Mouse (Mus musculus) heart, postnatal 0 days (tissue): ENCODE data around the gene Gm9837. TPM values are rescaled to one million over a fixed set of nuclear protein-coding genes. Genes with fewer than 3 reads are reported as not detected.

Source experiments
- ATAC-seq: fragments of 200-750 bp; cut with Nextera tagmentation; 2 replicates; pipeline ENCODE4 v1.8.0; 2017; ENCODE audit warnings: low read depth, moderate number of reproducible peaks, moderate library complexity; ENCODE audit not compliant: insufficient read depth
- DNase-seq: peaks from one replicate; pipeline ENCODE4 v3.0.0-alpha.2; 2016; ENCODE audit warnings: low spot score
- H3K27ac ChIP-seq: fragments of 300-500 bp; sonication (generic); 2 replicates; pipeline ENCODE4 v1.5.1; 2014; ENCODE audit warnings: low read depth, mild to moderate bottlenecking
- H3K27me3 ChIP-seq: fragments of 300-500 bp; sonication (generic); 2 replicates; pipeline ENCODE4 v1.6.1; 2014; ENCODE audit warnings: low read length, mixed read lengths; ENCODE audit not compliant: control insufficient read depth, insufficient read depth
- H3K36me3 ChIP-seq: fragments of 300-500 bp; sonication (generic); replicated peaks from 2 replicates; pipeline ENCODE4 v1.6.1; 2014; ENCODE audit warnings: low read length, mixed read lengths; ENCODE audit not compliant: control insufficient read depth, insufficient read depth
- H3K4me1 ChIP-seq: fragments of 300-500 bp; sonication (generic); 2 replicates; pipeline ENCODE4 v1.6.1; 2014; ENCODE audit warnings: antibody characterized with exemption; ENCODE audit not compliant: control insufficient read depth, insufficient read depth
- H3K4me2 ChIP-seq: fragments of 300-500 bp; sonication (generic); 2 replicates; pipeline ENCODE4 v1.6.1; 2014; ENCODE audit warnings: low read depth, mild to moderate bottlenecking, low read length, moderate library complexity
- H3K4me3 ChIP-seq: fragments of 300-500 bp; sonication (generic); 2 replicates; pipeline ENCODE4 v1.5.1; 2014; ENCODE audit warnings: low read depth, low read length
- H3K9ac ChIP-seq: fragments of 300-500 bp; sonication (generic); replicated peaks from 2 replicates; pipeline ENCODE4 v1.6.1; 2014; ENCODE audit warnings: low read depth, low read length, mixed read lengths
- H3K9me3 ChIP-seq: fragments of 300-500 bp; sonication (generic); replicated peaks from 2 replicates; pipeline ENCODE4 v1.6.1; 2016; ENCODE audit warnings: low read length; ENCODE audit not compliant: control insufficient read depth
- CTCF ChIP-seq: IDR thresholded peaks from 2 replicates; pipeline ENCODE4 v1.5.1; 2016; ENCODE audit warnings: antibody characterized with exemption, control low read depth, low read depth
- EP300 ChIP-seq: IDR thresholded peaks from 2 replicates; pipeline ENCODE4 v1.6.1; 2016; ENCODE audit warnings: antibody characterized with exemption, low read depth
- WGBS: fragments of 180-500 bp; shearing (Covaris S2); extraction: QIAGEN DNeasy Blood & Tissue Kit; methylation state at CpG from one replicate; pipeline ENCODE4 v1.1.7; 2014; 5-methylcytosine and 5-hydroxymethylcytosine counted together
- polyA plus RNA-seq: library from polyadenylated mRNA; unstranded; fragments of >200 nt; fragmentation: Nextera tagmentation; extraction: Ambion mirVana; gene quantifications from 2 replicates; pipeline ENCODE4 v1.2.1, GENCODE M21; 2015
- total RNA-seq: library from RNA; depleted of rRNA; stranded (reverse); fragments of >200 nt; gene quantifications from 2 replicates; pipeline ENCODE4 v1.2.3, GENCODE M21; 2014; ENCODE audit warnings: low replicate concordance

Gm9837 gene
- total and polyA plus RNA-seq, 2 experiments from 2014 or later = not detected

- TF ChIP-seq EP300 (no peak), CTCF (no peak)
- no peak overlapping the region for H3K9ac ChIP-seq
- H3K27me3 ChIP-seq = no peaks in the 10 kb centered on the region
- H3K27ac ChIP-seq = no peak overlapping the region
- H3K4me2 ChIP-seq = no peak overlapping the region
- DNase-seq = no peak
- 0 out of 2 replicates have a peak, but pooled peaks cover 6% of the 10 kb centered on the region for H3K4me1 ChIP-seq
- ATAC-seq = no peak
- no peaks in the 10 kb centered on the region for H3K36me3 ChIP-seq
- no peak overlapping the region for H3K4me3 ChIP-seq
- H3K9me3 ChIP-seq = no peaks in the 10 kb centered on the region
- 54% methylated on average over 5 of the region's 5 CpGs for WGBS
Observed at GRCm38 (mm10) chr11:53503738-53504137, 33.5 kb upstream of the Gm9837 start.

DNA sequence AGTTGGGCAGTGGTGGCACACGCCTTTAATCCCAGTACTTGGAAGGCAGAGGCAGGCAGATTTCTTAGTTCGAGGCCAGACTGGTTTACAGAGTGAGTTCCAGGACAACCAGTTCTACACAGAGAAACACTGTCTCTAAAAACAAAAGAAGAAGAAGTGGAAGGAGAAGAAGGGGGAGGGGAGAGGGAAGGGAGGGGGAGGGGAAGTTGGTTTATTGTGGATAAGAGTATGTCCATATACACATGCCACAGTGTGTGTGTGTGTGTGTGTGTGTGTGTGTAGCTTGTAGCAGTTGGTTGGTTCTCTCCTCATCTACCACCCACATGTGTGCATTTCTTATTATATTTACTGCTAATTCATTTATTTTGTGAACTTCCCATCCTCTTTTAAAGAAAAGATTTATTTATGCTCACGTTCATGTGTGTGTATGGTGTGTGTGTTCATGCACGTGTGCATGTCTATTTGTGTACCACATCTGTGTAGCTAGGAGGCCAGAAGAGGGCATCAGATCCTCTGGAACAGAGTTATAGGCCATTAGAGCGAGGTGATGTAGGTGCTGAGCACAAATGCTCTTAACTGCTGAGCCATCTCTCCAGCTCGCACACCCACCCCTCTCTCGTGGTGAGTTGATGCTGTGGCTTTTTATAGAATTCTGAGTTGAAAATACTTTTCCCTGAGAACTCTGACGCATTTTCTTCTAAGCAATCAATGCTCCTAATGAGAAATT is 31.9 kb upstream of the Gm9837 start:
- ATAC-seq = no peak
- no peaks in the 10 kb centered on the region for H3K9me3 ChIP-seq
- TF ChIP-seq CTCF (peak; percentile 15; the same call in 1 of the 2 replicates), EP300 (no peak)
- DNase-seq = no peak
- H3K27ac ChIP-seq = no peak overlapping the region
- 0 out of 2 replicates have a peak, but pooled peaks cover 6% of the 10 kb centered on the region for H3K4me1 ChIP-seq
- no peak overlapping the region for H3K4me3 ChIP-seq
- H3K9ac ChIP-seq = no peak overlapping the region
- no peaks in the 10 kb centered on the region for H3K36me3 ChIP-seq
- 61% methylated on average over 8 of the region's 8 CpGs for WGBS
- no peaks in the 10 kb centered on the region for H3K27me3 ChIP-seq
- no peak overlapping the region for H3K4me2 ChIP-seq

DNA sequence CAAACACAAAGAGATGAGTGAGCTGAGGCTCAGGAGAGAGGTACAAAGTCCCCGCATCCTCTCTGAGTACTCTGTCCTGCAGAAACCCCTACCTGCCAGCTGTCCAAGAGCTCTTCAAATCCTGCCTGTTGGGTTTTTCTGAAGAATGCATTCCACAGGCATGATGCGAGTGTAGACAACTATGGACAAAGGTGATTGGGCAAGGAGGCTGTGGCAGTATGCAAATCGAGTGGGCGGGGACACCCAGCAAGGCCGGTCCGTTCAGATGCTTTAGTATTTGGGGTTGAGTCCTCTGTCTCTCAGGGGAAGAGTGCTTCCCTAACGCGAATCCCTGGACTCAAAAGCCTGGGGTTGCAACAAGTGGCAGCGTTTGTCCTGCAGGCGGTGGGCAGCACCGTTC is 30.3 kb upstream of the Gm9837 start:
- Histone ChIP-seq H3K4me3 (no peak overlapping the region), H3K4me2 (no peak overlapping the region; the same call in 1 of the 2 replicates), H3K27me3 (no peaks in the 10 kb centered on the region), H3K9me3 (no peaks in the 10 kb centered on the region), H3K36me3 (no peaks in the 10 kb centered on the region), H3K4me1 (0 out of 2 replicates have a peak, but pooled peaks cover 6% of the 10 kb centered on the region), H3K9ac (no peak overlapping the region), H3K27ac (no peak overlapping the region)
- DNase-seq (no peak), ATAC-seq (0 out of 2 replicates have a peak, but pooled peaks have one; percentile 33)
- 9% methylated on average over 11 of the region's 11 CpGs for WGBS
- no peak for TF ChIP-seq CTCF
- no peak for TF ChIP-seq EP300

GRCm38 (mm10) chr11:53496946-53497345 is 26.7 kb upstream of the Gm9837 start:
- no peak overlapping the region for H3K4me3 ChIP-seq
- DNase-seq (no peak), ATAC-seq (no peak)
- WGBS = 76% methylated on average over 6 of the region's 6 CpGs
- H3K4me1 ChIP-seq = 0 out of 2 replicates have a peak, but pooled peaks cover 6% of the 10 kb centered on the region
- no peaks in the 10 kb centered on the region for H3K36me3 ChIP-seq
- no peak overlapping the region for H3K4me2 ChIP-seq
- H3K9me3 ChIP-seq = no peaks in the 10 kb centered on the region
- no peak for TF ChIP-seq EP300
- no peak for TF ChIP-seq CTCF
- H3K27ac ChIP-seq = no peak overlapping the region
- H3K27me3 ChIP-seq = no peaks in the 10 kb centered on the region
- no peak overlapping the region for H3K9ac ChIP-seq

DNA sequence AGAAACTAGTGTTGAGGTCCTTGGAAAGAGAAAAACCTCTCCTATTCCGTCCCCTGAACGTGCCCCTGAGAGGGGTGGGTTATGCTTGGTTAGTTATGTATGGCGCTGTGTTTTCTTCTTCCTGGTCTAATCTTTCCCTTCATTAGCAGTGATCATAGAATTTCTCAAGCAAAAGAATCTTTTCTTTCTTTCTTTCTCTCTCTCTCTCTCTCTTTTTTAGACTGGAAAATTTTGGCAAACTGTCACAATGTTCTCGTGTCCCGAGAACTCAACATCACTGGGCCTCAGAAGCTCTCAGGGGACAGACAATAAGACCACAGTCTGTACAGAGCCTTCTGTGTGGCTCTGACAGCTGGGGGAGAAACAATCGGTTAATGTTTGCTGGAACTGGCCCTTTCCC is 25.1 kb upstream of the Gm9837 start:
- H3K4me2 ChIP-seq = no peak overlapping the region
- TF ChIP-seq CTCF = no peak
- no peak for TF ChIP-seq EP300
- no peak overlapping the region for H3K9ac ChIP-seq
- DNase-seq = no peak
- peak overlapping the region; percentile 17; the same call in 1 of the 2 replicates for H3K27ac ChIP-seq
- no peaks in the 10 kb centered on the region for H3K36me3 ChIP-seq
- H3K9me3 ChIP-seq = no peaks in the 10 kb centered on the region
- WGBS = 64% methylated on average over 6 of the region's 6 CpGs
- H3K4me1 ChIP-seq = no peaks in the 10 kb centered on the region
- no peaks in the 10 kb centered on the region for H3K27me3 ChIP-seq
- no peak overlapping the region for H3K4me3 ChIP-seq
- ATAC-seq = no peak
